Mouse (Mus musculus) megakaryocyte, embryonic 14.5 days (primary cell): ENCODE results near the gene Bag5. TPM values are rescaled to one million over a fixed set of nuclear protein-coding genes. Genes with fewer than 3 reads are reported as not detected.
"Not testable (repeated sequence)": the region's sequence is repeated elsewhere in the genome, so short reads cannot be mapped to it uniquely, and the experiment has no call there.

Experiments used
- H3K27me3 ChIP-seq: replicated peaks from 2 replicates; pipeline ENCODE3; 2012; ENCODE audit warnings: inconsistent platforms
- H3K36me3 ChIP-seq: replicated peaks from 2 replicates; pipeline ENCODE3; 2012; ENCODE audit warnings: low read length, inconsistent platforms, mixed read lengths
- H3K4me1 ChIP-seq: 2 replicates; pipeline ENCODE4 v1.6.1; 2012; ENCODE audit warnings: inconsistent platforms
- H3K4me3 ChIP-seq: replicated peaks from 2 replicates; pipeline ENCODE3; 2012; ENCODE audit warnings: moderate library complexity, mild to moderate bottlenecking, inconsistent platforms
- H3K9me3 ChIP-seq: 2 replicates; pipeline ENCODE4 v1.6.1; 2012; ENCODE audit warnings: inconsistent platforms
- FLI1 ChIP-seq: IDR thresholded peaks from 2 replicates; pipeline ENCODE4 v1.6.1; 2012; ENCODE audit warnings: low read length, inconsistent platforms, mixed read lengths
- GATA1 ChIP-seq: IDR thresholded peaks from 3 replicates; pipeline ENCODE4 v1.6.1; 2012; ENCODE audit warnings: mixed read lengths, low read length, inconsistent platforms, borderline replicate concordance
- polyA plus RNA-seq: library from polyadenylated mRNA; stranded (reverse); fragments of >175 nt; gene quantifications from 2 replicates; pipeline ENCODE4 v1.2.3, GENCODE M21; 2012; ENCODE audit warnings: low replicate concordance; ENCODE audit not compliant: insufficient read depth

The Bag5 gene
- polyA plus RNA-seq, 1 experiment: 4.8 TPM

DNA sequence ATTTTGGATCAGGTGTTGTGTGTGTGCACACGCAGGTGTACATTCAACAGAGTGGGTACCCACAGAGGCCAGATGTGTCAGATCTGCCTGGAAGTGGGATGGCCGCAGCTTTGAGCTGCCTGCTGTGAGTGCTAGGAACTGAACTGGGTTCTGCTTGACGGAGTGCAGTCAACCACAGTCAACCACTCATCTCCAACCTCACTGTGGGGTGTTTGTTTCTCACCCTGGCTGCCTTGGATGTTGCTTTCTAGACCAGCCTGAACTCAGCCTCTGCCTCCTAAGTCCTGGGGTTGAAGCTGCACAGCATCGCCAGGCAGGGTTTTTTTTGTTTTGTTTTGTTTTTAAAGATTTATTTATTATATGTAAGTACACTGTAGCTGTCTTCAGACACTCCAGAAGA, 7.2 kb upstream of the Bag5 start:
- Histone ChIP-seq H3K9me3 (no peaks in the 10 kb centered on the region), H3K36me3 (peaks cover 44% of the 10 kb centered on the region), H3K27me3 (no peaks in the 10 kb centered on the region), H3K4me3 (no peak overlapping the region), H3K4me1 (peaks cover 40% of the 10 kb centered on the region)
- TF ChIP-seq GATA1: no peak
- TF ChIP-seq FLI1: no peak

DNA sequence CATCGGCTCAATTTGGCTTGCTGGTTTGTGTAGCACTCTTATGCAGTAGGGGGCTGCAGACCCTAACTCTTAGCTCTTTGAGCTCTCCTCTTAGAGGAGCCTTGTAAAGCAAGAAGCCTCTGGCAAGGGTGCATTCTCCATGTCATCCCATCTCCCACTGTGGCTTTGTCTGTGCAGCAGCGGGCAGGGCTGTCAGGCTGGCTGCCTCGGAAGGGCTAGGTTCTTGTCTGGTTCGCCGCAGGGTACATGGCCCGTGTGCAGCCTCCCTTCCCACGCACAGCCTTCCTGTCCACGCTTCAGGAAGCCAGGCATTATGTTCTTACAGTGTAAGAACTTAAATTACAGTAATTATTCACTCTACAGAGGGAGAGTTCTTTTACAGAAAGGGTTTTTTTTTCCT, 5.6 kb upstream of the Bag5 start:
- TF ChIP-seq GATA1: no peak
- no peak for TF ChIP-seq FLI1
- no peaks in the 10 kb centered on the region for H3K27me3 ChIP-seq
- peaks cover 33% of the 10 kb centered on the region for H3K36me3 ChIP-seq
- H3K4me3 ChIP-seq: peak overlapping the region; percentile 62
- H3K9me3 ChIP-seq: no peaks in the 10 kb centered on the region
- peaks cover 44% of the 10 kb centered on the region for H3K4me1 ChIP-seq

DNA sequence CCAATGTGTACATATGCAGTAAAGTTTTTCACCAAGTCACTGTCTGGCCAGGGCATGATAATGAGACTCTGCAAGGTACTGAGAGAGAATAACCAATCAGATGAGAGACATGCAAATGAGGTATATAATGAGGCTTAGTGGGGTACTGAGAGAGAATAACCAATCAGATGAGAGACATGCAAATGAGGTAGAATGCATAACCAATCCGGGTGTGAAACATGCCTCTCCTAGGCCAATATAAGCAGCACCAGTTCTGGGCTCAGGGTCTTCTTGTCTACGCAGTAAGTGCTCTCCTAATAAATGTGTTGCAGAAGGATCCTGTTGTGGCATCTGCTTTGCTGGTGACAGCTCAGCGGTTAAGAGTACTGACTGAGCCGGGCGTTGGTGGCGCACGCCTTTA, 3.4 kb upstream of the Bag5 start:
- Histone ChIP-seq H3K4me3 (no peak overlapping the region), H3K9me3 (no peaks in the 10 kb centered on the region), H3K27me3 (no peaks in the 10 kb centered on the region), H3K36me3 (peaks cover 21% of the 10 kb centered on the region), H3K4me1 (peaks cover 52% of the 10 kb centered on the region)
- TF ChIP-seq GATA1 (no peak), FLI1 (no peak)

DNA sequence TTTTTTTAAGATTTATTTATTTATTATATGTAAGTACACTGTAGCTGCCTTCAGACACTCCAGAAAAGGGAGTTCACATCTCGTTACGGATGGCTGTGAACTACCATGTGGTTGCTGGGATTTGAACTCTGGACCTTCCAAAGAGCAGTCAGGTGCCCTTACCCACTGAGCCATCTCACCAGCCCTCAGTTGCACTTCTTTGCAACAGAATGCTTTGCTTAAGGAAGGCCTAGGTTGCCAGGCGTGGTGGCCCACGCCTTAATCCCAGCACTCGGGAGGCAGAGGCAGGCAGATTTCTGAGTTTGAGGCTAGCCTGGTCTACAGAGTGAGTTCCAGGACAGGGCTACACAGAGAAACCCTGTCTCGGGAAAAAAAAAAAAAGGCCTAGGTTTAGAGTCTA, 823 bp upstream of the Bag5 start:
- peaks cover 52% of the 10 kb centered on the region for H3K4me1 ChIP-seq
- peak overlapping the region; percentile 96 for H3K4me3 ChIP-seq
- H3K9me3 ChIP-seq, H3K27me3 ChIP-seq: not testable (repeated sequence)
- peaks cover 36% of the 10 kb centered on the region for H3K36me3 ChIP-seq

DNA sequence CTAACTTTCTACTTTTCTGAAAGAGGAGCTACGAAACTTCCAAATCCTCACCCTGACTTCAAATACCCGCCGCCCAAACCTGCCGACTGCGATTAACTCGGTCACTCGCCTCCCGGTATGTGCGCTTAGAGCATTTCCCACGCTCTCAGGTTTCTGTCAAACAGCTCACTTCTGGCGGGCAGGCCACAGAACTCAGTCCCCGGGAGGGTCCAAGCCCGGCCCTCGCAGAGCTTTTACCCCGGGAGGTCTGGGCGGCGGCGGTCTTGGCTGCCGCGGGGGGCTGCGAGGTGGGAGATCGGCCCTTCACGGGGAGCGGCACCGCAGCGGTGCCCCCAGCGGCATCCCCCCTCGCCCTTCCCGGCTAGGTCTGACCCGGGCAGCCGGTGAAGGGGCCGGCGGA, 581 bp downstream of the Bag5 start:
- Histone ChIP-seq H3K4me1 (peaks cover 44% of the 10 kb centered on the region), H3K4me3 (peak overlapping the region; percentile 96), H3K36me3 (peaks cover 48% of the 10 kb centered on the region), H3K9me3 (no peaks in the 10 kb centered on the region), H3K27me3 (no peaks in the 10 kb centered on the region)
- TF ChIP-seq FLI1 (no peak), GATA1 (no peak)

DNA sequence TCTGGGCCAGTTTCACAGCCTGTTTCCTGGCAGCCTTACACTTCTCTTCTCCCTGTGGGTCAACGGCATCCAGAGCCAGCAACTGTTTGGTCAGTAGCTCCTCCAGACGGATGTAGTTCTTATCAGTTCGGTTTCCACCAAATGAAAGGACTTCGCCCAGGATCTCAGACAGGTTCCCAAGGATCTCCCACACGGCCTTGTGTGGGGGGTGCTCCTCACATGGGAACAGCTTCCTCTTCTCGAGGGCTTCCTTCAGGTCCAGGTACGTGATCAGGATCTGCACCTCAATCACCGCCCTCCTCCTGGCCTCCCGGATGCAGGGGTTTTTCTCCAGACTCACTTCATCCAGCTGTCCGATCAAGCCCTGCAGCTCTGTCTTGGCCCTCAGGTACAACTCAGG, 3.0 kb downstream of the Bag5 start:
- peaks cover 43% of the 10 kb centered on the region for H3K36me3 ChIP-seq

DNA sequence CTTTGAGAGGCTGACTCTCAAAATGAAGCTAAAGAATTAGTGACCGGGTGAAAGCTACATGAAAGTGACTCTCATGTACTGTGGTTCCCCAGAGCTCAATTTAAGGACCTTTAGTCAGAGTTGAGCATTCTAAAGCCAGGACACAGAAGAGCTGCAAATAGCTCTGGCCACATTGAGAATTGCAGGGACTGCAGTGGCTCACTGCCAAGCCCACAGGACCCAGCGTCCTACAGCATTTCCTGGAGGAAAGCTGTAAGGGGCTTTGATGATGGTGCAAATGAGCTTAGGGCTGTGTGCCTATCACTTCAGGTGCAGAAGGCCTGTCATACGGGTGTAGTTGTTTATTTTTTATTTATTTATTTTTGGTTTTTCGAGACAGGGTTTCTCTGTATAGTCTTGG, 4.9 kb downstream of the Bag5 start:
- Histone ChIP-seq H3K4me3 (no peak overlapping the region), H3K36me3 (peaks cover 40% of the 10 kb centered on the region), H3K9me3 (no peaks in the 10 kb centered on the region), H3K4me1 (peaks cover 19% of the 10 kb centered on the region), H3K27me3 (peaks cover 16% of the 10 kb centered on the region)
- TF ChIP-seq GATA1: no peak
- TF ChIP-seq FLI1: no peak

More for the DNA sequence above, 3.0 kb downstream of the Bag5 start:
- no peak for TF ChIP-seq GATA1
- no peak for TF ChIP-seq FLI1
- H3K4me3 ChIP-seq: no peak overlapping the region
- H3K9me3 ChIP-seq: no peaks in the 10 kb centered on the region
- peaks cover 2% of the 10 kb centered on the region for H3K27me3 ChIP-seq
- H3K4me1 ChIP-seq: peaks cover 29% of the 10 kb centered on the region

DNA sequence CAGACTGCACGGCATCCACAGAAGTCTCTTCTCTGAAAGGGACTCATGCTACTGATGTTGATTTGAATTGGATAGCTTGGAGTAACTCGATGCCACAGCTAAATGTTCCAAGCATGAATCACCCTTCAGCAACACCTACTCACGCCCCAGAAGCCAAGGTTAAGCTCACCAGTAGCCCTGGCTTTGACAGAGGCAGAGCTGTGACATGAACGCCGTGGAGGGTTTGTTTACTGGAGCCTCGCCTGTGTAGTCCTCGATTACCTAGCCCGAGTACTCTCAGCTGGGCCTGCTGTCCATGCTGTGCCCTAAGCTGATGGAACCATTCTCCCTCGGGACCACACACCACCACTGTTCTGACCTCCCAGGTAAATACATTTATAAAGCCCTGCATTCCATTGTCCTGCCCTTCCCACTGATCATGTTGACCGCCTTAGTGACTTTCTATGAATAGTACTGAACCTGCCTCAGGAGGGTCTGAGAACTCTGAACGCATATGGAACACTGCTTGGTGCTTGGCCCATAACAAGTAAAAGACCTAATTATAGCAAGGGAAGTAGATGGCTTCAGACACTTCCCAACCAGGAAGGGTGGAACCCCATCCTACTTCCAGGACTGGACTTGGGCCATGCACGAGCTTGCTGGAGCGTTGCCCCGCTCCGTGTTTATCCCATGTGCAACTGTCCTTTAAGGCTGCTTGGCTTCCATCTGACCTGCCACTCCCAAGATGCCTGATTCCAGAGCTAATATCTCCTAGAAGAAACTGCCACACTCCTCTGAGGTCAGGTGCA, 7.7 kb downstream of the Bag5 start:
- no peaks in the 10 kb centered on the region for H3K9me3 ChIP-seq
- no peak overlapping the region for H3K4me3 ChIP-seq
- peaks cover 4% of the 10 kb centered on the region; the same call in 1 of the 2 replicates for H3K4me1 ChIP-seq
- peaks cover 24% of the 10 kb centered on the region for H3K27me3 ChIP-seq
- TF ChIP-seq FLI1 (no peak), GATA1 (no peak)
- peaks cover 28% of the 10 kb centered on the region for H3K36me3 ChIP-seq

DNA sequence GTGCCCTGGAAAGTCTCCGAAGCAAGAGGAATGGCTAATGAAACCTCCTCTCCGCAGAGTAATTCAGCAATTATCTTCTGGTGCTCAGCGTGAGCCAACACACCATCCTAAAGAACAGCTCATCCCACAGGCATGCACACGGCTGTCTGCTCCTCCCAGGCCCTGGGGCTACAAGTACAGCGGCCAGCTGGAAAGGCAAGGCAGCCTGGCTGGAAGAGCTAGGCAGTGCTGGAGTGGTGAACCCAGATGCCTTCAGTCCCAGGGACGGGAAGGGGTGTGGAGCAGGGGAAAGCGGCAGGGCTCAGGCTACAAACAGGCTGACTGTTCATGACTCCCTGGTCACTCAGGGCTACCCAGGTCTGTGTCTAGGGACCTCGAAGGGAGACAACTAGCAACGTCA, 8.4 kb downstream of the Bag5 start:
- Histone ChIP-seq H3K27me3 (peaks cover 31% of the 10 kb centered on the region), H3K4me1 (peaks cover 9% of the 10 kb centered on the region; the same call in 1 of the 2 replicates), H3K4me3 (no peak overlapping the region), H3K36me3 (peaks cover 20% of the 10 kb centered on the region), H3K9me3 (no peaks in the 10 kb centered on the region)
- TF ChIP-seq FLI1 (no peak), GATA1 (no peak)

DNA sequence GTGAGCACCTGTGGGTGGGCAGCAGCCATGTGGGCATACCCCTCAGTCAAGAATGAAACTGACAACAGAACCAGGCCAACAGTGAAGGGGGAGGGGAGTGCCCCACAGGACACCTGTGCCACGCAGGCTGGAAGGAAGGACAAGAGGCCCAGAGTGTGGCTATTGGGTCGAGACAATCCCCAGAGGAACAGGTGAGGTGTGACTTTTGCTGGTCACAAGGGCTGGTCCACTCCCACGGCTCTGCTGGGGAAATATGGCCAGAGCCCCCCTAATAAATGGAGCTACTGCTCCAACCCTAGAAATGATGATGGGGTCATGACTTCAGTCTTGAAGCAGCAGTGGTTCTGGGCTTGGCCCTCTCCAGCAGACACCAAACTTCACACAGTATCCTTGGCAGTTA, 9.8 kb downstream of the Bag5 start:
- Histone ChIP-seq H3K4me1 (peaks cover 9% of the 10 kb centered on the region; the same call in 1 of the 2 replicates), H3K36me3 (peaks cover 9% of the 10 kb centered on the region), H3K9me3 (no peaks in the 10 kb centered on the region), H3K4me3 (no peak overlapping the region), H3K27me3 (peaks cover 34% of the 10 kb centered on the region)
- no peak for TF ChIP-seq FLI1

DNA sequence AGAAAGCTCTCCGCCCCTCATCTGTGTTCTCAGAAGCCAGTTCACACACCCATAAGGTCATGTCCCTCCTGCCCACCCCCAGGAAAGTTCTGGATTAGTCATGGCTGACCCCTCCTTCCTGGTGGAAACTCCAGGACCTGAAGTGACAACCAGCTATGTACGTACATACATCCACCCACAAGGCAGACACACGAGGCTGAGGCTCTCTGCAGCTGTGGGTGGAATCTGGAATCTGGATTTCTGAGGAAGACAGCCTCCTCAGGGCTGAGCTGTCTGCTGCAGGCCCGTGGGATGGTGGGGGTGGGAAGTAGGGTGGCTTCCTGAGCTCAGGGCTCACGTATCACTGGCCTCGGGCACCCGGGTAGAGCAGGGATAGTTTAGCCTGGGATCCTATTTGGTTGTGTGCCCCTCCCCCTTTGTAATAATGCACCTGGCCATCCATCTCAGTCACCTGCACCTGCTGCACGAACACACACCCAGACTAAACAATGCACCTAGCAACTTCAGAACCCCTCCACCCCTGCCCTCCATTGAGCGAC, 12.1 kb downstream of the Bag5 start:
- no peaks in the 10 kb centered on the region for H3K36me3 ChIP-seq
- H3K4me3 ChIP-seq: no peak overlapping the region
- H3K9me3 ChIP-seq: no peaks in the 10 kb centered on the region
- H3K27me3 ChIP-seq: peaks cover 42% of the 10 kb centered on the region
- H3K4me1 ChIP-seq: peaks cover 23% of the 10 kb centered on the region
- no peak for TF ChIP-seq FLI1
- no peak for TF ChIP-seq GATA1
